Mouse (Mus musculus): Measurements from ENCODE around the gene Rgs7. TPM values are rescaled to one million over a fixed set of nuclear protein-coding genes. Genes with fewer than 3 reads are reported as not detected.

Gene Rgs7
- polyA plus RNA-seq, 1 experiment from 2014 or later = 33.8 TPM

GRCm38 (mm10) chr1:175492683-175493043 lies 363 bp upstream of the Rgs7 start:
- H3K36me3 ChIP-seq (ENCODE audit: control insufficient read depth, insufficient read depth, low read length) = no peaks in the 10 kb centered on the region
- no peaks in the 10 kb centered on the region; the same call in 1 of the 2 replicates for H3K27me3 ChIP-seq (ENCODE audit: control insufficient read depth, insufficient read depth, low read length)
- H3K9ac ChIP-seq (replicated peaks; ENCODE audit: low read length) = peak overlapping the region; percentile 88
- peaks cover 4% of the 10 kb centered on the region; the same call in 1 of the 2 replicates for H3K4me1 ChIP-seq (ENCODE audit: control insufficient read depth, insufficient read depth, low read length)
- no peak for DNase-seq
- peak overlapping the region; percentile 91 for H3K27ac ChIP-seq (replicated peaks; ENCODE audit: low read depth, low read length)
- H3K9me3 ChIP-seq (ENCODE audit: control insufficient read depth, low read length) = no peaks in the 10 kb centered on the region
- peak overlapping the region; percentile 77 for H3K4me2 ChIP-seq (ENCODE audit: low read length)
- peak; percentile 87 for ATAC-seq (ENCODE audit: low FRiP score, low TSS enrichment)
- peak overlapping the region; percentile 86 for H3K4me3 ChIP-seq (replicated peaks; ENCODE audit: low read depth, low read length)
- 0% methylated on average over 11 of the region's 11 CpGs for WGBS

GRCm38 (mm10) chr1:175491511-175491860 lies 814 bp downstream of the Rgs7 start:
- no peaks in the 10 kb centered on the region; the same call in 1 of the 2 replicates for H3K27me3 ChIP-seq (ENCODE audit: control insufficient read depth, insufficient read depth, low read length)
- peak overlapping the region; percentile 77 for H3K4me2 ChIP-seq (ENCODE audit: low read length)
- ATAC-seq (ENCODE audit: low FRiP score, low TSS enrichment) = peak; percentile 15; the same call in 1 of the 2 replicates
- no peaks in the 10 kb centered on the region for H3K9me3 ChIP-seq (ENCODE audit: control insufficient read depth, low read length)
- peaks cover 4% of the 10 kb centered on the region; the same call in 1 of the 2 replicates for H3K4me1 ChIP-seq (ENCODE audit: control insufficient read depth, insufficient read depth, low read length)
- 7% methylated on average over 6 of the region's 6 CpGs for WGBS
- DNase-seq = peak; percentile 55
- H3K27ac ChIP-seq (replicated peaks; ENCODE audit: low read depth, low read length) = peak overlapping the region; percentile 91
- no peaks in the 10 kb centered on the region for H3K36me3 ChIP-seq (ENCODE audit: control insufficient read depth, insufficient read depth, low read length)
- H3K4me3 ChIP-seq (replicated peaks; ENCODE audit: low read depth, low read length) = peak overlapping the region; percentile 86
- H3K9ac ChIP-seq (replicated peaks; ENCODE audit: low read length) = peak overlapping the region; percentile 88

GRCm38 (mm10) chr1:175485109-175485508 lies 7.2 kb downstream of the Rgs7 start:
- no peaks in the 10 kb centered on the region for H3K9me3 ChIP-seq (ENCODE audit: control insufficient read depth, low read length)
- no peak overlapping the region for H3K27ac ChIP-seq (replicated peaks; ENCODE audit: low read depth, low read length)
- no peaks in the 10 kb centered on the region; the same call in 1 of the 2 replicates for H3K27me3 ChIP-seq (ENCODE audit: control insufficient read depth, insufficient read depth, low read length)
- no peaks in the 10 kb centered on the region for H3K36me3 ChIP-seq (ENCODE audit: control insufficient read depth, insufficient read depth, low read length)
- no peak overlapping the region for H3K4me2 ChIP-seq (ENCODE audit: low read length)
- no peak for ATAC-seq (ENCODE audit: low FRiP score, low TSS enrichment)
- peaks cover 2% of the 10 kb centered on the region; the same call in 1 of the 2 replicates for H3K4me1 ChIP-seq (ENCODE audit: control insufficient read depth, insufficient read depth, low read length)
- 71% methylated on average over 4 of the region's 4 CpGs for WGBS
- DNase-seq = no peak
- no peak overlapping the region for H3K4me3 ChIP-seq (replicated peaks; ENCODE audit: low read depth, low read length)
- no peak overlapping the region for H3K9ac ChIP-seq (replicated peaks; ENCODE audit: low read length)

GRCm38 (mm10) chr1:175473060-175473459 lies 19.2 kb downstream of the Rgs7 start:
- Histone ChIP-seq H3K36me3 (ENCODE audit: control insufficient read depth, insufficient read depth, low read length) (no peaks in the 10 kb centered on the region), H3K4me1 (ENCODE audit: control insufficient read depth, insufficient read depth, low read length) (no peaks in the 10 kb centered on the region), H3K27ac (replicated peaks; ENCODE audit: low read depth, low read length) (no peak overlapping the region), H3K27me3 (ENCODE audit: control insufficient read depth, insufficient read depth, low read length) (no peaks in the 10 kb centered on the region), H3K4me2 (ENCODE audit: low read length) (no peak overlapping the region), H3K9ac (replicated peaks; ENCODE audit: low read length) (no peak overlapping the region), H3K9me3 (ENCODE audit: control insufficient read depth, low read length) (no peaks in the 10 kb centered on the region), H3K4me3 (replicated peaks; ENCODE audit: low read depth, low read length) (no peak overlapping the region)
- 91% methylated on average over 5 of the region's 5 CpGs for WGBS
- DNase-seq = no peak
- no peak for ATAC-seq (ENCODE audit: low FRiP score, low TSS enrichment)

- no peak for DNase-seq
- Histone ChIP-seq H3K9me3 (ENCODE audit: control insufficient read depth, low read length) (no peaks in the 10 kb centered on the region), H3K36me3 (ENCODE audit: control insufficient read depth, insufficient read depth, low read length) (no peaks in the 10 kb centered on the region), H3K4me3 (replicated peaks; ENCODE audit: low read depth, low read length) (no peak overlapping the region), H3K4me2 (ENCODE audit: low read length) (no peak overlapping the region), H3K4me1 (ENCODE audit: control insufficient read depth, insufficient read depth, low read length) (no peaks in the 10 kb centered on the region), H3K27me3 (ENCODE audit: control insufficient read depth, insufficient read depth, low read length) (no peaks in the 10 kb centered on the region), H3K27ac (replicated peaks; ENCODE audit: low read depth, low read length) (no peak overlapping the region), H3K9ac (replicated peaks; ENCODE audit: low read length) (no peak overlapping the region)
- WGBS = 30% methylated on average over 8 of the region's 8 CpGs
- ATAC-seq (ENCODE audit: low FRiP score, low TSS enrichment) = no peak
Measured at GRCm38 (mm10) chr1:175469087-175469788, 23.1 kb downstream of the Rgs7 start.

- Histone ChIP-seq H3K4me2 (ENCODE audit: low read length) (no peak overlapping the region), H3K36me3 (ENCODE audit: control insufficient read depth, insufficient read depth, low read length) (no peaks in the 10 kb centered on the region), H3K4me1 (ENCODE audit: control insufficient read depth, insufficient read depth, low read length) (no peaks in the 10 kb centered on the region), H3K27ac (replicated peaks; ENCODE audit: low read depth, low read length) (no peak overlapping the region), H3K4me3 (replicated peaks; ENCODE audit: low read depth, low read length) (no peak overlapping the region), H3K9ac (replicated peaks; ENCODE audit: low read length) (no peak overlapping the region), H3K27me3 (ENCODE audit: control insufficient read depth, insufficient read depth, low read length) (no peaks in the 10 kb centered on the region), H3K9me3 (ENCODE audit: control insufficient read depth, low read length) (no peaks in the 10 kb centered on the region)
- ATAC-seq (ENCODE audit: low FRiP score, low TSS enrichment) = no peak
- 81% methylated on average over 2 of the region's 2 CpGs for WGBS
- no peak for DNase-seq
Measured at GRCm38 (mm10) chr1:175464566-175464965, 27.7 kb downstream of the Rgs7 start.

- ATAC-seq (ENCODE audit: low FRiP score, low TSS enrichment) = no peak
Measured at GRCm38 (mm10) chr1:175462351-175462750, 29.9 kb downstream of the Rgs7 start.

GRCm38 (mm10) chr1:175454041-175454636 lies 38.2 kb downstream of the Rgs7 start:
- Histone ChIP-seq H3K4me1 (ENCODE audit: control insufficient read depth, insufficient read depth, low read length) (no peaks in the 10 kb centered on the region), H3K4me2 (ENCODE audit: low read length) (no peak overlapping the region), H3K9ac (replicated peaks; ENCODE audit: low read length) (no peak overlapping the region), H3K27me3 (ENCODE audit: control insufficient read depth, insufficient read depth, low read length) (no peaks in the 10 kb centered on the region), H3K9me3 (ENCODE audit: control insufficient read depth, low read length) (no peaks in the 10 kb centered on the region), H3K27ac (replicated peaks; ENCODE audit: low read depth, low read length) (no peak overlapping the region), H3K4me3 (replicated peaks; ENCODE audit: low read depth, low read length) (no peak overlapping the region), H3K36me3 (ENCODE audit: control insufficient read depth, insufficient read depth, low read length) (no peaks in the 10 kb centered on the region)
- ATAC-seq (ENCODE audit: low FRiP score, low TSS enrichment) (no peak), DNase-seq (no peak)
- 89% methylated on average over 6 of the region's 6 CpGs for WGBS

More at GRCm38 (mm10) chr1:175462351-175462750, 29.9 kb downstream of the Rgs7 start:
- DNase-seq = no peak
- no peaks in the 10 kb centered on the region for H3K36me3 ChIP-seq (ENCODE audit: control insufficient read depth, insufficient read depth, low read length)
- H3K4me1 ChIP-seq (ENCODE audit: control insufficient read depth, insufficient read depth, low read length) = no peaks in the 10 kb centered on the region
- H3K4me2 ChIP-seq (ENCODE audit: low read length) = no peak overlapping the region
- H3K27ac ChIP-seq (replicated peaks; ENCODE audit: low read depth, low read length) = no peak overlapping the region
- no peak overlapping the region for H3K9ac ChIP-seq (replicated peaks; ENCODE audit: low read length)
- 93% methylated on average over 2 of the region's 2 CpGs for WGBS
- no peak overlapping the region for H3K4me3 ChIP-seq (replicated peaks; ENCODE audit: low read depth, low read length)
- H3K9me3 ChIP-seq (ENCODE audit: control insufficient read depth, low read length) = no peaks in the 10 kb centered on the region
- H3K27me3 ChIP-seq (ENCODE audit: control insufficient read depth, insufficient read depth, low read length) = no peaks in the 10 kb centered on the region

GRCm38 (mm10) chr1:175448017-175448416 lies 44.3 kb downstream of the Rgs7 start:
- no peaks in the 10 kb centered on the region for H3K4me1 ChIP-seq (ENCODE audit: control insufficient read depth, insufficient read depth, low read length)

More at GRCm38 (mm10) chr1:175448017-175448416, 44.3 kb downstream of the Rgs7 start:
- H3K4me3 ChIP-seq (replicated peaks; ENCODE audit: low read depth, low read length) = no peak overlapping the region
- ATAC-seq (ENCODE audit: low FRiP score, low TSS enrichment) (no peak), DNase-seq (no peak)
- H3K27me3 ChIP-seq (ENCODE audit: control insufficient read depth, insufficient read depth, low read length) = no peaks in the 10 kb centered on the region
- no peaks in the 10 kb centered on the region for H3K9me3 ChIP-seq (ENCODE audit: control insufficient read depth, low read length)
- no peak overlapping the region for H3K27ac ChIP-seq (replicated peaks; ENCODE audit: low read depth, low read length)
- WGBS = 44% methylated on average over 5 of the region's 5 CpGs
- H3K36me3 ChIP-seq (ENCODE audit: control insufficient read depth, insufficient read depth, low read length) = no peaks in the 10 kb centered on the region
- no peak overlapping the region for H3K9ac ChIP-seq (replicated peaks; ENCODE audit: low read length)
- H3K4me2 ChIP-seq (ENCODE audit: low read length) = no peak overlapping the region

All from midbrain, embryonic 14.5 days (tissue).